In genomic region chr7:43464864-43465343, GRCm38 (mm10) we compare ENCODE assay signal across 8 mouse cellular contexts. TPM values are rescaled to one million over a fixed set of nuclear protein-coding genes. Genes with fewer than 3 reads are reported as not detected.
DNase-seq lines count a peak whose midpoint lies in the region; ATAC-seq and TF ChIP-seq lines count a peak whose summit lies in the region.

No protein-coding gene starts in this region.

- H3K27ac ChIP-seq in heart, embryonic 12.5 days (ENCODE audit: poor library complexity, severe bottlenecking): no peak overlapping the region
- H3K27ac ChIP-seq in heart, embryonic 14.5 days (replicated peaks in 1 of 2; ENCODE audit: control insufficient read depth in 1 of 2, insufficient read depth in 1 of 2, low read depth in 2 of 2, low read length in 2 of 2): no peak overlapping the region
- H3K27ac ChIP-seq in liver, embryonic 12.5 days: no peak overlapping the region
- H3K27ac ChIP-seq in olfactory bulb, adult 2 months (ENCODE audit: insufficient read depth, low read depth, low read length): no peak overlapping the region

- intact Hi-C loops in heart, postnatal 10 days (cut with DNase I): loop anchor here (5.0 kb wide), 3 partner anchors 97 to 207 kb away; partner anchors contain the start of genes Ctu1 and Zfp658

- peak overlapping the region; percentile 90 for H3K4me2 ChIP-seq in heart, embryonic 12.5 days
- H3K4me2 ChIP-seq in heart, embryonic 14.5 days (ENCODE audit: low read length): peak overlapping the region; percentile 96
- peak overlapping the region; percentile 89 for H3K4me2 ChIP-seq in liver, embryonic 12.5 days

- no peak for TF ChIP-seq CTCF in olfactory bulb, adult 2 months (IDR thresholded peaks at IDR 0.05; ENCODE audit: insufficient read depth, low read depth, low read length)

- peak; percentile 70 for ATAC-seq in heart, embryonic 12.5 days (ENCODE audit: insufficient number of reproducible peaks, low FRiP score)
- peak; percentile 78 for ATAC-seq in heart, embryonic 14.5 days (ENCODE audit: insufficient number of reproducible peaks, insufficient read depth, low FRiP score, low read depth)
- no peak for ATAC-seq in liver, embryonic 12.5 days

- no peak for DNase-seq in heart, postnatal 10 days
- DNase-seq in MN1 (ENCODE audit: low spot score): peak; percentile 80
- DNase-seq in cerebellum, adult 8-10 months: no peak
- no peak for DNase-seq in layer of hippocampus, adult 18-20 months (ENCODE audit: low spot score in 2 of 2)

- H3K4me3 ChIP-seq in heart, embryonic 12.5 days: peak overlapping the region; percentile 56
- H3K4me3 ChIP-seq in heart, embryonic 14.5 days (ENCODE audit: control insufficient read depth in 1 of 2, insufficient read depth in 1 of 2, low read depth in 1 of 2, low read length in 2 of 2): peak overlapping the region; percentile 44 to 50
- peak overlapping the region; percentile 57 for H3K4me3 ChIP-seq in liver, embryonic 12.5 days
- peak overlapping the region; percentile 46 for H3K4me3 ChIP-seq in olfactory bulb, adult 2 months (ENCODE audit: insufficient read depth, low read depth, low read length)

- H3K9me3 ChIP-seq in heart, embryonic 12.5 days (replicated peaks): no peaks in the 10 kb centered on the region
- no peaks in the 10 kb centered on the region for H3K9me3 ChIP-seq in heart, embryonic 14.5 days (ENCODE audit: control insufficient read depth, low read length)
- no peaks in the 10 kb centered on the region for H3K9me3 ChIP-seq in liver, embryonic 12.5 days (replicated peaks)

- WGBS in heart, embryonic 12.5 days: 6% methylated on average over 35 of the region's 35 CpGs
- 7% methylated on average over 35 of the region's 35 CpGs for WGBS in heart, embryonic 14.5 days
- 4% methylated on average over 35 of the region's 35 CpGs for WGBS in liver, embryonic 12.5 days (ENCODE audit: insufficient replicate concordance)
- WGBS in olfactory bulb, adult 2 months: 15% methylated on average over 35 of the region's 35 CpGs

- peaks cover 32% of the 10 kb centered on the region for H3K27me3 ChIP-seq in heart, embryonic 12.5 days (replicated peaks)
- no peaks in the 10 kb centered on the region; the same call in 1 of the 2 replicates for H3K27me3 ChIP-seq in heart, embryonic 14.5 days (ENCODE audit: control insufficient read depth, insufficient read depth, low read length)
- peaks cover 24% of the 10 kb centered on the region for H3K27me3 ChIP-seq in liver, embryonic 12.5 days (replicated peaks)

- H3K9ac ChIP-seq in heart, embryonic 12.5 days: peak overlapping the region; percentile 66
- H3K9ac ChIP-seq in heart, embryonic 14.5 days (ENCODE audit: low read length): peak overlapping the region; percentile 67
- H3K9ac ChIP-seq in liver, embryonic 12.5 days: peak overlapping the region; percentile 58

- H3K36me3 ChIP-seq in heart, embryonic 12.5 days: no peaks in the 10 kb centered on the region
- H3K36me3 ChIP-seq in heart, embryonic 14.5 days (ENCODE audit: control insufficient read depth, insufficient read depth, low read length): no peaks in the 10 kb centered on the region
- H3K36me3 ChIP-seq in liver, embryonic 12.5 days: no peaks in the 10 kb centered on the region

- H3K4me1 ChIP-seq in heart, embryonic 12.5 days (replicated peaks): peaks cover 6% of the 10 kb centered on the region
- peaks cover 7 to 11% of the 10 kb centered on the region in 2 experiments; a peak in 1 of 4 replicates for H3K4me1 ChIP-seq in heart, embryonic 14.5 days (ENCODE audit: control insufficient read depth in 2 of 2, insufficient read depth in 2 of 2, low read length in 2 of 2)
- H3K4me1 ChIP-seq in liver, embryonic 12.5 days: peaks cover 22% of the 10 kb centered on the region
- peaks cover 20% of the 10 kb centered on the region for H3K4me1 ChIP-seq in olfactory bulb, adult 2 months (ENCODE audit: control insufficient read depth, insufficient read depth, low read length)

- TF ChIP-seq POLR2A in olfactory bulb, adult 2 months (IDR thresholded peaks at IDR 0.05; ENCODE audit: insufficient read depth, low read depth, low read length): no peak

RNA-seq across cellular contexts. Expression of gene Vsig10l, which starts 2.0 kb away (rescaled TPM):
- polyA plus RNA-seq in heart, embryonic 12.5 days (2016; fragmentation: Nextera tagmentation; extraction: Ambion mirVana): 2.1 and 2.4 TPM in 2 replicates
- total RNA-seq in heart, postnatal 10 days (2021): 1 to 10 TPM; 4.4 to 5.0 TPM
- polyA plus RNA-seq in heart, embryonic 14.5 days (2014; fragmentation: Nextera tagmentation; extraction: Ambion mirVana): 2.2 and 2.7 TPM in 2 replicates
- polyA plus RNA-seq in liver, embryonic 12.5 days (2016; fragmentation: Nextera tagmentation; extraction: Ambion mirVana): 1.2 and 2.3 TPM in 2 replicates
- not detected in 2 replicates for polyA plus RNA-seq in olfactory bulb, adult 2 months (2012; ENCODE audit: insufficient read depth, insufficient read length, low replicate concordance, missing spikeins)
- 1 to 10 TPM; 2.6 to 2.7 TPM for total RNA-seq in layer of hippocampus, adult 18-20 months (2021)

RNA-seq across cellular contexts. Expression of gene Gm45233, which starts 21.0 kb away (rescaled TPM):
- polyA plus RNA-seq in heart, embryonic 12.5 days (2016; fragmentation: Nextera tagmentation; extraction: Ambion mirVana): 0.46 TPM in 1 of 2 replicates, not detected in the other
- total RNA-seq in heart, postnatal 10 days (2021): 1 to 10 TPM; 1.7 to 2.1 TPM
- polyA plus RNA-seq in heart, embryonic 14.5 days (2014; fragmentation: Nextera tagmentation; extraction: Ambion mirVana): not detected in 2 replicates
- 0.26 and 0.59 TPM in 2 replicates for polyA plus RNA-seq in liver, embryonic 12.5 days (2016; fragmentation: Nextera tagmentation; extraction: Ambion mirVana)
- not detected in 2 replicates for polyA plus RNA-seq in olfactory bulb, adult 2 months (2012; ENCODE audit: insufficient read depth, insufficient read length, low replicate concordance, missing spikeins)
- total RNA-seq in layer of hippocampus, adult 18-20 months (2021): 1 to 10 TPM in 1 of 2 experiments, under 1 TPM in 1; 0.82 to 1.1 TPM

RNA-seq across cellular contexts. Expression of gene Etfb, which starts 21.0 kb away (rescaled TPM):
- polyA plus RNA-seq in heart, embryonic 12.5 days (2016; fragmentation: Nextera tagmentation; extraction: Ambion mirVana): 460 and 473 TPM in 2 replicates
- total RNA-seq in heart, postnatal 10 days (2021): 1,000 to 10,000 TPM; 1,079 to 1,148 TPM
- 703 and 738 TPM in 2 replicates for polyA plus RNA-seq in heart, embryonic 14.5 days (2014; fragmentation: Nextera tagmentation; extraction: Ambion mirVana)
- 238 and 249 TPM in 2 replicates for polyA plus RNA-seq in liver, embryonic 12.5 days (2016; fragmentation: Nextera tagmentation; extraction: Ambion mirVana)
- polyA plus RNA-seq in olfactory bulb, adult 2 months (2012; ENCODE audit: insufficient read depth, insufficient read length, low replicate concordance, missing spikeins): not detected in 2 replicates
- total RNA-seq in layer of hippocampus, adult 18-20 months (2021): 10 to 100 TPM; 72.8 to 74.5 TPM

RNA-seq across cellular contexts. Expression of gene Cldnd2, which starts 24.3 kb away (rescaled TPM):
- polyA plus RNA-seq in heart, embryonic 12.5 days (2016; fragmentation: Nextera tagmentation; extraction: Ambion mirVana): not detected in 2 replicates
- total RNA-seq in heart, postnatal 10 days (2021): not detected
- not detected in 2 replicates for polyA plus RNA-seq in heart, embryonic 14.5 days (2014; fragmentation: Nextera tagmentation; extraction: Ambion mirVana)
- polyA plus RNA-seq in liver, embryonic 12.5 days (2016; fragmentation: Nextera tagmentation; extraction: Ambion mirVana): not detected in 2 replicates
- not detected in 2 replicates for polyA plus RNA-seq in olfactory bulb, adult 2 months (2012; ENCODE audit: insufficient read depth, insufficient read length, low replicate concordance, missing spikeins)
- not detected for total RNA-seq in layer of hippocampus, adult 18-20 months (2021)

RNA-seq across cellular contexts. Expression of gene Iglon5, which starts 25.0 kb away (rescaled TPM):
- polyA plus RNA-seq in heart, embryonic 12.5 days (2016; fragmentation: Nextera tagmentation; extraction: Ambion mirVana): 0.10 and 0.14 TPM in 2 replicates
- total RNA-seq in heart, postnatal 10 days (2021): under 1 TPM; 0.37 to 0.89 TPM
- polyA plus RNA-seq in heart, embryonic 14.5 days (2014; fragmentation: Nextera tagmentation; extraction: Ambion mirVana): 0.07 and 0.09 TPM in 2 replicates
- 0.05 TPM in 1 of 2 replicates, not detected in the other for polyA plus RNA-seq in liver, embryonic 12.5 days (2016; fragmentation: Nextera tagmentation; extraction: Ambion mirVana)
- not detected in 2 replicates for polyA plus RNA-seq in olfactory bulb, adult 2 months (2012; ENCODE audit: insufficient read depth, insufficient read length, low replicate concordance, missing spikeins)
- total RNA-seq in layer of hippocampus, adult 18-20 months (2021): 10 to 100 TPM; 21.4 to 23.2 TPM

Comparison
In these comparisons a context has a peak if more than half of its experiments do, and no peak if none do; other contexts are left out.
1. RNA of gene Etfb, which starts 21.0 kb away (polyA plus RNA-seq): 703 to 738 TPM in heart, embryonic 14.5 days, 460 to 473 TPM in heart, embryonic 12.5 days and 238 to 249 TPM in liver, embryonic 12.5 days; not detected in olfactory bulb, adult 2 months; every median in the first group is over 100 times any median in the second.
2. Peak in every context shown above with its lines, with median percentiles within 50 percentile points of each other: H3K4me2 ChIP-seq, H3K4me3 ChIP-seq and H3K9ac ChIP-seq.